Mouse (Mus musculus) brain, embryonic 14.5 days (tissue): Measurements from ENCODE around the gene S100a7a.

Experiments
- CTCF ChIP-seq: fragments of 200-500 bp; IDR thresholded peaks from 2 replicates; pipeline ENCODE4 v1.5.1; 2012; ENCODE audit warnings: inconsistent platforms, mild to moderate bottlenecking, moderate library complexity, borderline replicate concordance; ENCODE audit not compliant: insufficient read depth, insufficient read length; ENCODE audit errors: extremely low read depth
- POLR2A ChIP-seq: fragments of 200-500 bp; IDR thresholded peaks from 2 replicates; pipeline ENCODE4 v1.6.1; 2012; ENCODE audit warnings: mild to moderate bottlenecking, inconsistent platforms, borderline replicate concordance; ENCODE audit not compliant: poor library complexity, insufficient read depth, insufficient read length, severe bottlenecking; ENCODE audit errors: extremely low read depth

DNA sequence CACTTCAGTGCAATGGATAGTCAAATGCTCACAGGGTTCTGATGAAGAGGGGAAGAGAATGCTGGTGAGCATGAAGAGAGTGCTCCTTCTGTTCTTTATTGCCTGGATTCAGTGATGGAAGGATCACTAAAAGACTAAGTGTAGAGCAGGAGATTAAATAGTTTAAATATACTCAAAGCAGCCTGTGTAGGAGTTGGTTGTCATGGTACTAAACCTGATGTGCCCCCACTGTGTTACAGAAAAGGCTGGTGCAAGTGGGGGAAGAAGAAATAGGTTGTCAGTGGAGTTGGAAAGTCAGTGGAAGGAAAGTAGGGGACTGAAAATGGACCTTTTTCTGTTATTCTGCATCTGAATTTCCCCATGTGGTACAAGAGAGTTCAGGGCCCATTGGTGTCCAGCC, 4.8 kb upstream of the S100a7a start:
- TF ChIP-seq CTCF, result no peak
- no peak for TF ChIP-seq POLR2A
